19 mouse cellular contexts compared by ENCODE assay signal in genomic region chr9:85593867-85594266, GRCm38 (mm10).
"Had no signal": no experiment of that assay in that cellular context is flagged by ENCODE, and none has a peak within 500 bp of the region (broad histone marks: within the 10 kb centered on the region; RNA-seq: fewer than 3 reads in every experiment).

No protein-coding gene starts in this region.

- H3K9ac ChIP-seq: limb, embryonic 13.5 days; liver, embryonic 12.5 days; liver, embryonic 15.5 days; lung, embryonic 15.5 days; midbrain, embryonic 12.5 days had no signal

- H3K9me3 ChIP-seq: limb, embryonic 10.5 days; limb, embryonic 13.5 days; liver, embryonic 12.5 days; liver, embryonic 15.5 days; lung, embryonic 15.5 days; megakaryocyte, embryonic 14.5 days; midbrain, embryonic 12.5 days had no signal

- DNase-seq: kidney, postnatal 25 days; layer of hippocampus, adult 9-11 months; liver; lung, adult 18-20 months; lung, postnatal 10 days; lung, postnatal 36 days; thymus, adult 2 months; thymus, postnatal 14 days; thymus, postnatal 4 days had no signal

- H3K36me3 ChIP-seq: limb, embryonic 10.5 days; limb, embryonic 13.5 days; liver, embryonic 12.5 days; liver, embryonic 15.5 days; lung, embryonic 15.5 days; midbrain, embryonic 12.5 days had no signal

- H3K27me3 ChIP-seq: liver, embryonic 12.5 days; liver, embryonic 15.5 days; lung, embryonic 15.5 days; megakaryocyte, embryonic 14.5 days; midbrain, embryonic 12.5 days had no signal

- H3K4me3 ChIP-seq: layer of hippocampus, adult 2 months; limb, embryonic 10.5 days; limb, embryonic 13.5 days; liver, embryonic 12.5 days; liver, embryonic 15.5 days; lung, embryonic 15.5 days; midbrain, embryonic 12.5 days had no signal

- H3K27ac ChIP-seq: kidney, postnatal 0 days; layer of hippocampus, adult 2 months; limb, embryonic 10.5 days; limb, embryonic 13.5 days; liver, embryonic 12.5 days; liver, embryonic 15.5 days; lung, embryonic 15.5 days; midbrain, embryonic 12.5 days; stomach, postnatal 0 days had no signal

- H3K4me2 ChIP-seq: limb, embryonic 13.5 days; liver, embryonic 12.5 days; liver, embryonic 15.5 days; lung, embryonic 15.5 days; midbrain, embryonic 12.5 days had no signal

- H3K4me1 ChIP-seq: limb, embryonic 10.5 days; limb, embryonic 13.5 days; liver, embryonic 12.5 days; liver, embryonic 15.5 days; lung, embryonic 15.5 days; midbrain, embryonic 12.5 days had no signal

- ATAC-seq: liver, embryonic 12.5 days had no signal
